Mouse (Mus musculus) lung, adult 2 months (tissue): ENCODE measurements around the gene Gm8764.

Experiments used
- CTCF ChIP-seq: fragments of 200-500 bp; IDR thresholded peaks from 2 replicates; pipeline ENCODE4 v1.5.1; 2011; ENCODE audit warnings: mild to moderate bottlenecking, low read length, control low read depth; ENCODE audit not compliant: insufficient read depth
- POLR2A ChIP-seq: fragments of 200-500 bp; IDR thresholded peaks from 2 replicates; pipeline ENCODE4 v1.6.1; 2011; ENCODE audit warnings: low read depth, mild to moderate bottlenecking, control low read depth, low read length, borderline replicate concordance; ENCODE audit errors: extremely low read depth

DNA sequence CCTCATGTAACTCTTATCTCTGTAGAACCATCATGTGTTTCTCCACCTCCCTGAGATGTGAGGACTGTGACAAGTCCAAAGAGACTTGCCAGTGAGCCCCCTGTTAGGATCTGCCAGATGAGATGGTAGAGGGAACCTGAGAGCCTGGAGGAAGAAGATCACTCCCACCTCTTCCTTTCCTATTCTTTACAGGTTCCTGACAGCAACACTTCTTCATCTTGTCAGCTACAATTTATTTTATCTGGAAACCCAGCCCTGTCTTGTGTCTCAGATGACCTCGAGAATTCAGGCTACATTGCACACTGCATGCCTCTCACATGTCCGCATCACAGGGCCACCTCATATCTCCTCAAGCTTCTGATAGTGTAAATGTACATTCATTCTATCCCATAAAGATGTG lies 41.5 kb upstream of the Gm8764 start:
- TF ChIP-seq POLR2A (no peak), CTCF (no peak)
